Mouse (Mus musculus) megakaryocyte progenitor cell, adult 5-6 weeks (primary cell): ENCODE measurements around the gene Adamts4. TPM values are rescaled to one million over a fixed set of nuclear protein-coding genes. Genes with fewer than 3 reads are reported as not detected.

Experiments used
- ATAC-seq: replicated peaks from 2 replicates; pipeline ENCODE4 v1.8.0; 2016; ENCODE audit warnings: mild to moderate bottlenecking, moderate TSS enrichment, inconsistent platforms; ENCODE audit not compliant: poor library complexity
- total RNA-seq, 2 experiments: library from RNA; stranded (forward) in 1 of 2; stranded (reverse) in 1 of 2; fragments of 157-497, 149-512 nt in 1 of 2; fragments of 200-1000 nt in 1 of 2; gene quantifications; 2 replicates each; pipeline versions ENCODE4 v1.2.3 to v1.2.4; 2015 to 2017

Gene Adamts4
- total RNA-seq (2015): not detected in 2 replicates
- not detected in 2 replicates for total RNA-seq (2017)

DNA sequence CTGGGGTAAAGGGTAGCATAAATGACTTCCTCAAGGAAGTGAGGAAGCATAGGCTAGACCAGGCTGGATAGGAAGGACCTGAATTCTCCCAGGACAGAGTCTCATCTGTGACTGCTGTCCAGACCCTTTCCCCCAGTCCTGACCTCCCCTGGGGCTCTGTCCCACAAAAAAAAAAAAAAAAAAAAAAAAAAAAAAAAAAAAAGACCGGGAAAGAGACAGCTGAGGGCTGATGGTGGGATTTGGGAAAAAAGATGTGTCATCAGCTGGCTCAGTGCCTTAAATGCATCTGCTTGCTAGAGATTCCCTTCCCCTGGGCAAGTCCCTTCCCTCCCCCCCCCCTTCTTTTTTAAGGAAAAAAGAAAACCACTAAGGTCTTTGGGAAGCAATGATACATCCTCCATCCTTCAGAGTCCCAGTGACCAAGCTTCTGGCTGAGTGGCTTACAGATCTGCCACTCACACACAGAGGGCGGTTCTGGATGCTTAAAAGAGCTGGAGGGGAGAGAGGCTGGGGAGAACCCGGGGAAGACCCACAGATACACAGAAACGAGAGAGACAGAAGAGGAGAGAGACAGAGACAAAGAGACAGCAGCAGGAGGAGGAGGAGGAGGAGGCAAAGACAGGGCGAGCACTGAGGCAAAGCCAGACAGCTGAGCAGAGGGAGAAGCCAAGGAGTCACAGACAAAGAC lies at the start of gene Adamts4:
Gene Adamts4, plus strand, starts transcription at position 509 of the 688 bp plus-strand sequence.
- ATAC-seq: no peak

DNA sequence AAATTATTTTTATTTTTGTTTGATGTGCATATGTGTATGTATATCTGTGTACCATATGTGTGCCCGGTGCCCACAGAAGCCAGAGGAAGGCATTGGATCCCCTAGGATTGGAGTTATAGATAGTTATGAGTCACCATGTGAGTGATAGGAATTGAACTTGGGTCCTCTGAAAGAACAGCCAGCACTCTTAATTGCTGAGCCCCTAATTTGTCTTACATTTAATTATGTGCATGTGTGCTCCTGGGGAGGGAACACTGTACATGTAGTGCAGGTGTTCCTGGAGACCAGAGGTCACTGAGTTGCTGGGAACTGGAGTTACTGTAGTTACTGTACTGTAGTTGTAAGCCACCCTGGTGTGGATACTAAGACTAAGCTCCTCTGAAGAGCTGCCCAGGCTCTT lies 49.5 kb upstream of the Adamts4 start:
- ATAC-seq: no peak

DNA sequence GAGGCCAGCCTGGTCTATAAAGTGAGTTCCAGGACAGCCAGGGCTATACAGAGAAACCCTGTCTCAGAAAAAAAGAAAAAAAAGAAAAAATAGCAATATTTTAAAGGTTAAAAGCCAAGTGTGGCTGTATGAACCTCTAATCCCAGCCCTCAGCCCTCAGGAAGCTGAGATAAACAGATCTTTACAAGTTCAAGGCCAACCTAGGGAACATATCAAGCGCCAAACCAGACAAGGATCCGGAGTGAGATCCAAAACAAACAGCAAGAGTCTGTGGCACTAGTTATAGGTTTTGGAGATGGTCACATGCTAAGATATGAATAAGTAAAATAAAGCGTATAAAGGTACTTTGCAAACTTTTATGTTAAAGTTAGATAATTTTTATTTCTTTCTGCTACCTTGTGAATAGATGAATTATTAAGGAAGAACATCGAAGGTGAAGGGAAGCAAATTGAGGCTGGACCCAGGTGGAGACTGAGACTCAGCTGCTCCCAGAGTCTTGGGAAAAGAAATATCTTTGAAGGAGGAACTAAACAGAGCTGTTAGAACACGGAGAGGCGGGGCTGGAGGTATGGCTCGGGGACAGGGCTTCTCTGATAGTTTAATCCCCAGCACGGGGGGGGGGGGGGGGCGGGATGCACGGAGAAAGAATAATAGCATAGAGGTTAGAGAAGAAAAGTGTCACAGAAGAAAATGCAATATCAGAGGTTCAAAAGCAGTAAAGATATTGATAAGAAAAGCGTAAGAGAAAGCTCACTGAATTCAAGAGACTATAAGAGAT lies 46.6 kb upstream of the Adamts4 start:
- no peak for ATAC-seq

DNA sequence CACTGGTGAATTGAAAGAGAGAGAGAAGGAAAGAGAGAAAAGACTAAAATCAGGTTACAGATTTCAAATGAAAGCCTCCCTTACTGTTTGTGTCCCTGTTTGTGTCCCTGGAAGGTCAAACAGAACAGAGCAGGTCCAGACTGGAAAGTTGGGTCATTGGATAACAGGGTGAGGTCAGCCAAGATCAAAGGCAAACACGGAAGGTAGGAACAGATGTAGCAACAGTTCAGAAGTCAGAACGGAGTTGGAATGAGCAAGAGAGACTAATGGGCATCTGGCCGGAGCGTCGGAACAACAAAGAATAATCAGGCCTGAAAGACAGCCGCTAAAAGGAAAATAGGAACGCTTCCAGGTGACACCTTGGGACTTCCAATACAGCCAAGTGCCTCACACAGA lies 46.0 kb upstream of the Adamts4 start:
- no peak for ATAC-seq

GRCm38 (mm10) chr1:171205704-171206493 lies 44.3 kb upstream of the Adamts4 start:
- ATAC-seq: peak; percentile 56

- ATAC-seq: peak; percentile 58
Measured at GRCm38 (mm10) chr1:171209409-171209808, 40.8 kb upstream of the Adamts4 start.

GRCm38 (mm10) chr1:171212854-171213253 lies 37.4 kb upstream of the Adamts4 start:
- no peak for ATAC-seq

GRCm38 (mm10) chr1:171213801-171214496 lies 36.3 kb upstream of the Adamts4 start, which contains the start of gene Nr1i3:
Gene Nr1i3 (plus strand): TSS chr1:171213970.
- no peak for ATAC-seq

DNA sequence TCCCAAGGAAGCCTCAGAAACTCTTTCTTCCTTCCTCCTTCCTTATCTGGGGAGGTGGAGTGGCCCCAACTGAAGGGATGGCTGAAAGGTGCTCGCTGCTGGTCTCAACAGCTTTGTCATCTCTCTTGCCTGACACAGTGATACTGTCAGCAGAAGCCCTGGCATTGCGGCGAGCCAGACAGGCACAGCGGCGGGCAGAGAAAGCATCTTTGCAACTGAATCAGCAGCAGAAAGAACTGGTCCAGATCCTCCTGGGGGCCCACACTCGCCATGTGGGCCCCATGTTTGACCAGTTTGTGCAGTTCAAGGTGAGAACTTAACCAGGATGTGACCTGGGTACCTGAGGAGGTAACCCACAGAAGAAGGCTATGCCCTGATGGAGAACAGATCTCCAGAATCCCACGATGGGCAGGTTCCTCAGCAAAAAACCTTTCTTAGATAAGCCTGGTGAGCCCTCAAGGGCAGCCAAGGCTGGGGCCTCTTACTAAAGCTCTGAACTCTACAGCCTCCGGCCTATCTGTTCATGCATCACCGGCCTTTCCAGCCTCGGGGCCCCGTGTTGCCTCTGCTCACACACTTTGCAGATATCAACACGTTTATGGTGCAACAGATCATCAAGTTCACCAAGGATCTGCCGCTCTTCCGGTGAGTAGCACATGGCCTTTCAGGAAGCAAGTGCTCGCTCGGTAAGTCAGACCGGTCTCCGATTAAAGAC lies 33.8 kb upstream of the Adamts4 start:
- ATAC-seq: no peak

DNA sequence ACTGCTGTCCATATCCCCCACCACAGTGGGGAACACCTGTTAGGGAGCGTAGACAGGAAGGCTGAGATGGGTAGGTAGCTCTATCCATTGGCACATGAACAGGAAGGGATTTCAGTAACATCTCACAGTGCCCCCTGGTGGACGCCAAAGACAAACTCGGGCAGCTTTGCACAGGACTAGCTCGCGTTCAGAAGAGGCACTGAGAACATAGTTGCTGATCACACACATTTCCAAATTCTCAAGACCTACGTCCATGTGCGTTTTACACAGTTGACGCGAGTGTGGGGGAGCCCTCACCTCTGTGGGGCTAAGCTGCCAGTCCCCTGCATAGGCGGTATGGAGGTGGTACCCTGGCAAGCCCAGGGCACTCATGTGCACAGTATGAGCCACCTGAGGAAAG lies 29.4 kb upstream of the Adamts4 start:
- peak; percentile 52 for ATAC-seq

- no peak for ATAC-seq
Measured at GRCm38 (mm10) chr1:171221281-171222193, 28.7 kb upstream of the Adamts4 start.

DNA sequence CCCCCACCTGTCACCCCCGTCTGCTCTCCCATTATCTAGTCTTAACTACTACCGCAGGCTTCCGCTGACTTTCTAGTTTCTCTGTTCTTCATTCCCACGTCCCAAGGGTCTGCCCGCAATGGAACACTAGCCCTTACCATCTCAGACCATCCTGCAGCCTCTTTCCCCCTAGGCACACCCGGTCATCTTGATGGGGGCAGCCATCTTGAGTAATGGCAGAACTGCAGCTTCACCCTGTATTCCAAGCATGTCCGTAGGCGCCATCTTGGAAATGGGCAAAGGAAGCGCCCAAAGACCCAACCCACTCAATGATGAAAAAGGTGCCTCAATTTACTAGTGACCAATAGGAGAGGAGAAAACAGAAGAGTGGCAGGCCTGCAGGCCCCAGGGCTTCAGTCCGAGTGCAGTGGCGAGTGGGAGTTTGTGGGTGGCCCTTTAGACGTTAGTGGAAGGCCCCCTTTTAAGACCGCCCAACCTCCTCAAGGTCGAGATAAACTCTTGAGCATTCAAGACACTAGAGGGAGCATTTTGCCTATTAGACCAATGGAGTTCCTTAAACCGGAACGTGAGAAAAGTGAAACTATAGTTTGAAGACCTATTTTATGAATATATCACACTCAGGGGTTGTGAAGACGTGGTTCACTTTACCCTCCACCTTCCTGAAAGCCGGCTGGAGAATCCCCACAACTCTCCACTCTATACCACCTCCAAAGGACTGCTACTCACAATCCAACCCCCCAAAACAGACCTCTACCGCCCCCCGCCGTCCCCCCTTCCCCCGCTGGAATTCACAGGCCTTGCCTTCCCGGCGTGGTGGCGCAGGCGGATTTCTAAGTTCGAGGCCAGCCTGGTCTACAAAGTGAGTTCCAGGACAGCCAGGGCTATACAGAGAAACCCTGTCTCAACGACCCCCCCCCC lies 27.7 kb upstream of the Adamts4 start, which contains the start of gene Tomm40l:
Gene Tomm40l, minus strand, starts transcription at position 277 of the 918 bp plus-strand sequence.
- peak; percentile 93 for ATAC-seq

- no peak for ATAC-seq
Measured at GRCm38 (mm10) chr1:171223168-171223567, 27.1 kb upstream of the Adamts4 start.

GRCm38 (mm10) chr1:171223796-171224195 lies 26.4 kb upstream of the Adamts4 start:
- ATAC-seq: no peak

DNA sequence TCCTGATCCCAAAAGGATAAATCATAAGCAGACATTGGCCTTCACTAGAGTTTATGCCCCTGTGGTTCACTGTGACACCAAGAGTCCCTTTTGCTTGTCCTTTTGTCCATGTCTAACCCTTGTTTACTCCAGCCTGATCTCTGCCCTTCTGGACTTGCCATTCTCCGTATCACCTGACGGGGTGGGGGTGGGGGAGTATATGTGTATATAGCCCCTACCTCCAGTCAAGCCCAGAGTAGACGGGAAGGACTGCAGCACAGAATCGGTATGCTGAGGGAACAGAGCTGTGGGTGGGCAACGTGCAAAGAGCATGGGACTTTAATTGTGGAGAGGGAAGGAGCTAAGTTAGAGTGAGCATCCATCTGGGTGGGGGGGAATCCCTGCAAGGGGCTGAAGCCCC lies 25.4 kb upstream of the Adamts4 start, which contains the start of gene Apoa2:
Gene Apoa2, plus strand, starts transcription at position 198 of the 400 bp plus-strand sequence.
- no peak for ATAC-seq

DNA sequence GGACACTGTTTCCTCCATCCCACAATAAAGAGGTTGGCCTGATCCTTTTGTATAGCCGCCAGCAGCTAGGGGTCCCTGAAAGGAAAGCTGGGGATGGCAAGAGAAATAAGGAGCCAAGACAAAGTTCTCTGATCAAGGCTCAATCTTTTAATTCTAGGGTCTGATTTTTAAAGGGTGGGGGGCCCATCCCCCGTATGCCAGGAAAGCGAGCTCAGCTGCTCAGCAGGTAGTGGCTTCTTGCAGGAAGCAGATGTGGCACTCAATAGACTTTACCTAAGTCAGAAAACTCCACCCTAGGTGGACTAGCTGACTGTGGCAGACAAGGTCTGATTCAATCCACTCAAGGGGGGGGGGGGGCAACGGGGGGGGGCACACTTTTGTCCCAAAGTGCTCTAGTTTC lies 23.4 kb upstream of the Adamts4 start:
- no peak for ATAC-seq

GRCm38 (mm10) chr1:171227879-171228278 lies 22.3 kb upstream of the Adamts4 start:
- ATAC-seq: no peak

DNA sequence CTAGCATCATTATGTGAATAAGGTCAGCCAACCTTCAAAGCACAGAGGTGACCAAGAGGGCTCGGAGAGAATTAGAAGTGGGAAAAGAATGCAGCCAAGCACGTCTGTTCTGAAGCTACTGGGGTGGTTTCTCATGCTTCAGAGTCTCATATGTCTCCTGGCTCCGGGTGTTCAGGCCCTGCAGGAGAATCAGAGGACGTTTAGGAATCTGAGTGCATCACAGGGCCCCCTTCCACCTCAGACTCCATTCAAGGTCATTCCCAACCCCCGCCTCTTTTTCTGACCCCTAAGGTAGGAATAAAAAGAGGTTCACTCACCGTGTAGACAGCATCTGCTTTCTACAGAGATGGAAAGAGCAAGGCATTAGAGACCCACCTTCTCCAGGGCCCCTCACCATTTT lies 20.5 kb upstream of the Adamts4 start:
- no peak for ATAC-seq
